Mouse (Mus musculus) lung, postnatal 10 days (tissue): Measurements from ENCODE around the gene Lrrc10.

Experiments used
- DNase-seq: peaks from one replicate; pipeline ENCODE4 v3.0.0; 2021

Gene Lrrc10

GRCm38 (mm10) chr10:117043497-117044166 is 1.5 kb upstream of the Lrrc10 start:
- DNase-seq: peak; percentile 30

- no peak for DNase-seq
These were observed 4.1 kb downstream of the Lrrc10 start for GRCm38 (mm10) chr10:117049253-117049652.

DNA sequence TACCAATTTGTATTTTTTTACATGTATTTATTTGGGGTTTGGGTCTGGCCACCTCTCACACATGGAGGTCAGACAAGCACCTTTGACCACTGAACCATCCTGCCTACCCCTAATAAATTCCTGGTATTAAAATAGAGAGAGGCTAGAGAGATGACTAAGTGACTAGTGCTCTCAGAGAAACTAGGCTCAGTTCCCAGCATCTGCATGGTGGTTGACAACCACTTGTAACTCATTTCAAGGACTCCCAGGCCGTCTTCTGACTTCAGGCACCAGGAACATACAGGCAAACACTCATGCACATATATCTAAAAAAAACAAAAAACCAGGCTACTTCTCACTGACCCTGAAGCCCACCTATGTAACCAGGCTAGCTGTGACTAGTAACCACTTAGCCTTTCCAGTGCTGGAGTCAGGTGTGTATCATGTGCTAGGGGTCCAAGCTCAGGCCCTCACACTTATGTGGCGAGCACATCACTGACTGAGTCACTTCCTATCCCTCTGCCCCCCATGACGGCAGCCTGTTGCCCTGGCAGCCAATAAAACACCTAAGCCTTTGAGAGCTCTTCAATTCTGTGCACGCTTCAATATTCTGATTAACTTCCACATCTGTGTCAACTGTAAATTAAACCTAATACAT is 4.9 kb downstream of the Lrrc10 start:
- no peak for DNase-seq

DNA sequence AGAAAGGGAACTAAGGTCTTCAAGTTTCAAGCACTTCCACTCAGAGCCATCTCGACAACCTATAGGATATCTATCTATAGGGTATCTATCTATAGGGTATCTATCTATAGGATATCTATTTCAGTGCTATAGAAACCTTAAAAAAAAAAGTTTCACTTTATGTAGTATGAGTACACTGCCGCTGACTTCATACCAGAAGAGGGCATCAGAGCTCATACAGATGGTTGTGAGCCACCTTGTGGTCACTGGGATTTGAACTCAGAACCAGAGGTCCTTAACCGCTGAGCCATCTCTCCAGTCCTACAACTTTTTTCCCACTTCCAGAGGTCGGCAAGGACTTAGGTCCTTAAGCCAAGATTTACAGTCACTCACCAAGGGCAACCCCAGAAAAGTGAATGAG is 10.5 kb downstream of the Lrrc10 start:
- DNase-seq: no peak

DNA sequence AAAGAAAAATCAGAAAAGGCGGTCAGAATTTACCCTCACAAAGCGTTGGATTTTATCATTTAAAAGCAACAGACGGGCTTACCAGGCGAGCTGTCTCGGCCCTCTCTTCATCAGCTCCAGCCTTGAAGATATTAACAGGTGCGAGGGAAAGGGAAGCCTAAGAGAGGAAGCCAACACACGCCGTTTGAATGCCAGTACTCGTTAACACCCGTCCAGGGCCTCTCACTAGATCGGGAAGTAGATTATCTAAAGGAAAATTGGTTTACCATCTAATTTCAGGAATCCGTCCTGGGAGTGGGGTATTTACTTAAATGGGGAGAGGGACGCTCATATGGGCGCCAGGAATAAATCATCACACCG is 17.7 kb downstream of the Lrrc10 start:
- no peak for DNase-seq

- DNase-seq: peak; percentile 95
These were observed 18.3 kb downstream of the Lrrc10 start, which contains the start of gene Cct2 for GRCm38 (mm10) chr10:117063254-117064021. Gene Cct2, minus strand, starts transcription at chr10:117063814.

DNA sequence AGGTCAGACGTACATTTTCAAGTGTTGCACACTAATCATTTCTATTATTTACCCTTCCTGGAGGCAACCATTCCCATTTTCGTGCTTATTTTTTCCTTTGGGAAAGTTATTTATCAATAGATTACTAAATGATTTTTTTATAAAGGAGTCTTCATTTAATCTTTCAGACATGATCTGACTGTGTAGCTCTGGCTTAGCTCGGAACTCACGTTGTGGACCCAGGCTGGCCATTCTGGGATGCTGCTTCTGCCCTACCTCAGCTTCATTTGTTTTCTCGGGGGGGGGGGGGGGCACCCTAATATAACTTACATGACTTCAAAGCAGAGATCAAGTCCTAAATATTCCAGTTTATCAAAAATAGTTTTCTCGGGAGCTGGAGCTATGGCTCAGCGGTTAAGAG is 18.9 kb downstream of the Lrrc10 start:
- no peak for DNase-seq

DNA sequence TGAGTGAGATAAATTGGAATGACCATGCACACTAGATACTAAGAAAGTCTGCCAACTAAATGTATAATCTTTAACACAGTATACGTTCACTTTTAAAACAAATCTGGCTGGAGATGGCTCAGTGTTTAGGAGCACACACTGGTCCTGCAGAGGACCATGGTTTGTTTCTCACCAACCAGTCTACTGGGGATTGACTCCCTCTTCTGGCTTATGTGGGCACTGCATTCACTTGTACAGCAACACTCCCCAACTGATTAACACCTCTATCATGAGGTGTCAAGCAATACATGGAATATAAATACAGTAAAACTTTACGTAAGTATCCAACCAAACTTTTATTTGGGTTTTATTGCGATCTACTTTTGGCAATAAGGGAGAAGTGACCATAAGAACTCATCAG is 24.0 kb downstream of the Lrrc10 start:
- DNase-seq: no peak

DNA sequence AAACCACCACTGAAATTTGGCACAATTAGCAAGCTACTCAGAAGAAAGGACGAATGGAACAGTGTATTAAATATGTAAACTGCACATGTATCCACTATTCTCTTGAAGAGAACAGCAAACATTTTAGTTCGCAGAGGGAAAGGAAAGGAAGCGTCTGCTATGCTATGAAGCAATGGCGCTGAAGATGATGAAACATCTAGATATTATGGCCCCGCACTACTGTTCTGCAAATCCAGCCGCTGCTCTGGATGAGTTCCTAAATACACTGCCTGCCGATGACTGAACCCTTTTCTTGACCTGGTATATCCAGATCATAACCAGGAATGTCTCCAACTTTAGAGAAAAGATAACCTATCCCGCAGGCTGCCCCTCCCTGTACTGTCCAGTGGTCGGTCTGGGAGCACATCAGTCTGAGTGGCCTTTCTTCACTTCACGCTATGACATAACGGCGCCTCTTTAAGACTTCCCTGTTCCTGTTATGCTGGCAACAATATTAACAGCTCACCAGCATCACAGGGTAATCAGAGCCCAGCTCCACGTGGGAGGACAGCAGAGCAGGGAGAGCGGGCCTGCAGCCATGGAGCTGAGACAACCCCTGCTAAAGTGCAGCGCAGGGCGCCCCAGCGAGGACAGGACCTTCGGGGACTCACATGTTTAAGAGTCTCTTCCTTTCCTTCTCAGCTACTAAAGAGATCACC is 27.2 kb downstream of the Lrrc10 start:
- DNase-seq: peak; percentile 13

DNA sequence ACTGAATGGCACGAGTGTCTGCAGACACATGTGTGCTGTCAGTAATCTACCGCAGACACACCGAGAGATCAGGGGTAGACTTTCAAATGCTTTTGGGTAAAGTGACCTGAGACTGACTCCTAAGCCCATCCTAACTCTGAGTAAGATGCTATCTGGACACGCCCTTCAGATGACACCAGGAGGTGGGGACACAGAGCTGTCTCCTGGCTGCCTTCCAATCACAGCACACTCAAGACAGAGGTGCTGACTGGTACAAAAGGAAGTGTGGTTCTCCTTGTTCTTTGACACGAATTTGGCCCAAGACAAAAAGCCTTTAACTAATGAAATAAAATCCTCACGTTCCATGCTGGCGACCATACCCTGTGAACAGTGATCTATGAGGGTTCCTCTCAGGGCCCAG is 28.0 kb downstream of the Lrrc10 start:
- DNase-seq: no peak

GRCm38 (mm10) chr10:117078284-117078683 is 33.1 kb downstream of the Lrrc10 start:
- peak; percentile 75 for DNase-seq

DNA sequence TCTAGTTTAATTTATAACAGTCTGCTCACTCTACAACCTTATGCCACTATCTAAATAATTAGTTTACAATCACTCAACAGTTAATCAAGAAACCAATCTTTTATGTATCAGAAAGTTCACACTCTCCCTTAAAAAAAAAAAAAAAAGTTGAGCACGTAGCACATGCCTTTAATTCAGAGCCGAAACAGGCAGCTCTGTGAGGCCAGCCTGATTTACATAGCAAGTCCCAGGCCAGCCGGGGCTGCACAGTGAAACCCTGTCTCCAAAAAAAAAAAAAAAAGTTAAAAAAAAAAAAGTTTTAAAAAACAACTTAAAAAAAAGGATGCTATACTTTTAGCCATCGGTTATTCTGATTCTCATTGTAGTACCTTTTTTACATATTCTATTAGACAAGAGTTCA is 36.2 kb downstream of the Lrrc10 start:
- DNase-seq: no peak

- no peak for DNase-seq
These were observed 36.8 kb downstream of the Lrrc10 start for GRCm38 (mm10) chr10:117081914-117082359.

DNA sequence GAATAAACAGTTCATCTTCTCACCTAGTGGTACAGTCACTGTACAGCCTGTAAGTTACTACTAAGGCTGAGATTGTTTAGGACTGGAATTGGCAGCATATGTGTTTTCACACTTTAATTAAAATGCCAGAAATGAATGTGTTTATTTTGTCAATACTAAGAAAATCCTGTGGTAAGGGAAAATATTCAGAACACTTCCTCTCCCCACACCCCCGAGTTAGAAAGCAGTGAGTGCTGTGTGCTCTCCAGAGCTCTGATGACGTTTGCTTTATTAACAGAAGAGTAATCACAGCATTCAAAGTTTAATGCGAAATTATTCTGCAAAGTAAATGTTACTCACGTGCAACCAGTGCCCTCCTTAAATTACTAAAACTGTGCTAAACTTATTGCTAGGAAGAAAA is 44.5 kb downstream of the Lrrc10 start:
- peak; percentile 27 for DNase-seq

- DNase-seq: peak; percentile 79
These were observed 49.6 kb downstream of the Lrrc10 start for GRCm38 (mm10) chr10:117094504-117095329.

GRCm38 (mm10) chr10:117096096-117096495 is 51.0 kb downstream of the Lrrc10 start:
- DNase-seq: no peak
